Mouse (Mus musculus): ENCODE measurements at regions not wholly inside any gene's neighbourhood (a gene's known extent, or its start where the extent isn't known, plus 50 kb on each side); places are given as distances from the start of the nearest gene placed in this dataset.

DNA sequence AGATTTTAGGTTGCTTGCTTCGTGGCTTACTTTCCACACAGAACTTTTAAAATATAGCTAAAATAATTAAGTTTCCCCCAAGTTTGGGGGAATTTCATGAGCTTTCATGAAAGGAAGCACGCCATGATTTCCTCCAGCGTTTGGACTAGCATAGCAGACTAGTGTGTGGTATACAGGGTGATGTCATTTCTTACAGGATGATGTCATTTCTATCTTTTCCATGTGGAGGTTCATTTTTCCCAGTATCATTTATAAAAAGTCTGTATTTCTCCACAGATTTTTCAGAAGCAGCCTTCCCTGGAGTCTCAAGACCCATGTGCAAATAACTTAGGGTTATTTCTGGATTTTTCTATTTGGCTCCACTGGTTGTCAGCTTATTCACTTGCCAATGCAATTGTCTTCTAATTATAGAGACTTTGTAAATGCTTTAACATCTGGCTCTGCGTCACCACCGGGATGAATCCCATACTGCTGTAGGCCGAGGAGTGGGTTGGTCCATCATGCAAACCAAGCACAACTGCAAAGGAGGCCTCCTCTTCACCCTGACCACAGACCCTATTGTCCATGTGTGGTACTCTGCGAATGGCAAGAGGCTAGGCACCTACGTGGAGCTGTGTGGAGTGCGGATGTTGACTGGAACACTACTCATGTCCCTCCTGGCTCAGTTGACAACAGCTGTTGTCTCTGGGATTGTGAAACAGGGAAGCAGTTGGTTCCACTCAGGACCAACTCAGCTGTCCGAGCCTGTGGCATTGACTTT, 85.4 kb upstream of the Arid2 start:
- TF ChIP-seq CTCF (IDR thresholded peaks at IDR 0.05; ENCODE audit: insufficient read depth, low read length), result no peak
- TF ChIP-seq POLR2A (IDR thresholded peaks at IDR 0.05; ENCODE audit: borderline replicate concordance, extremely low read depth, low read depth, low read length), result no peak

All from lung, adult 2 months (tissue).